8 mouse cellular contexts compared by ENCODE assay signal in genomic region chr9:107338172-107338883, GRCm38 (mm10). TPM values are rescaled to one million over a fixed set of nuclear protein-coding genes. Genes with fewer than 3 reads are reported as not detected.
DNase-seq lines count a peak whose midpoint lies in the region; ATAC-seq and TF ChIP-seq lines count a peak whose summit lies in the region.

Gene Hemk1, minus strand, starts transcription at chr9:107338350.

- no peak for TF ChIP-seq RAD21 in MEL (IDR thresholded peaks at IDR 0.05; ENCODE audit: low read depth, low read length)

- TF ChIP-seq EP300 in MEL (IDR thresholded peaks at IDR 0.05; ENCODE audit: low read depth in 1 of 2, low read length in 2 of 2): peak in 1 of 2 experiments; percentile 29; a peak in 2 of 4 replicates

- H3K27me3 ChIP-seq in MEL (ENCODE audit: control insufficient read depth in 1 of 2, insufficient read depth in 2 of 2, low read length in 2 of 2): no peaks in the 10 kb centered on the region
- no peaks in the 10 kb centered on the region for H3K27me3 ChIP-seq in forebrain, embryonic 16.5 days (replicated peaks; ENCODE audit: control insufficient read depth, insufficient read depth, low read length)
- no peaks in the 10 kb centered on the region for H3K27me3 ChIP-seq in neural tube, embryonic 15.5 days (replicated peaks)

- peak within 1 kb of the TSS; percentile 94 for H3K9ac ChIP-seq in MEL (ENCODE audit: control insufficient read depth, low read depth, low read length, poor library complexity, severe bottlenecking)
- H3K9ac ChIP-seq in forebrain, embryonic 16.5 days (replicated peaks; ENCODE audit: low read depth, low read length): peak within 1 kb of the TSS; percentile 80
- peak within 1 kb of the TSS; percentile 64 for H3K9ac ChIP-seq in neural tube, embryonic 15.5 days (replicated peaks)

- H3K4me3 ChIP-seq in MEL (ENCODE audit: control insufficient read depth in 1 of 2, insufficient read depth in 1 of 2, low read depth in 2 of 2, low read length in 2 of 2): peak within 1 kb of the TSS; percentile 86 to 98
- peak within 1 kb of the TSS; percentile 66 for H3K4me3 ChIP-seq in forebrain, embryonic 16.5 days (replicated peaks; ENCODE audit: low read length)
- peak within 1 kb of the TSS; percentile 89 for H3K4me3 ChIP-seq in lung, adult 2 months (replicated peaks; ENCODE audit: extremely low read depth, low read depth, low read length)
- H3K4me3 ChIP-seq in neural tube, embryonic 15.5 days (replicated peaks): peak within 1 kb of the TSS; percentile 59

- H3K79me2 ChIP-seq in MEL (ENCODE audit: control insufficient read depth, insufficient read depth, low read length, poor library complexity): peaks cover 4% of the 10 kb centered on the region; the same call in 1 of the 2 replicates

- peak; percentile 86 for ATAC-seq in forebrain, embryonic 16.5 days
- peak; percentile 71 for ATAC-seq in neural tube, embryonic 15.5 days (ENCODE audit: low FRiP score)

- TF ChIP-seq POLR2A in MEL (IDR thresholded peaks at IDR 0.05; ENCODE audit: control insufficient read depth in 1 of 2, insufficient read depth in 1 of 2, low read depth in 1 of 2, low read length in 2 of 2, poor library complexity in 1 of 2): peak; percentile 69 to 88
- peak; percentile 57; the same call in 1 of the 2 replicates for TF ChIP-seq POLR2A in lung, adult 2 months (IDR thresholded peaks at IDR 0.05; ENCODE audit: borderline replicate concordance, extremely low read depth, low read depth, low read length)

- H3K9me3 ChIP-seq in MEL (replicated peaks; ENCODE audit: insufficient read depth, low read length): no peaks in the 10 kb centered on the region
- no peaks in the 10 kb centered on the region for H3K9me3 ChIP-seq in forebrain, embryonic 16.5 days (ENCODE audit: control insufficient read depth, low read length)
- H3K9me3 ChIP-seq in neural tube, embryonic 15.5 days (replicated peaks): no peaks in the 10 kb centered on the region

- intact Hi-C loops in heart, postnatal 25 days (cut with DNase I): loop anchor here (5.0 kb wide), 2 partner anchors 446 to 651 kb away; partner anchors contain the start of genes Manf and Tex264

- peak; percentile 94 for DNase-seq in MEL (ENCODE audit: low read depth, low spot score)
- DNase-seq in cerebellum, adult 11 months: peak; percentile 73
- peak; percentile 42 for DNase-seq in heart, postnatal 25 days (ENCODE audit: low spot score)
- DNase-seq in layer of hippocampus, adult 18-20 months (ENCODE audit: low spot score in 2 of 2): peak; percentile 68 to 85
- DNase-seq in lung, adult 2 months: peak; percentile 73
- peak; percentile 80 for DNase-seq in testis, postnatal 10 days (ENCODE audit: low spot score)

- H3K36me3 ChIP-seq in MEL (ENCODE audit: control insufficient read depth in 1 of 2, insufficient read depth in 2 of 2, low read length in 2 of 2): peaks cover 0 to 13% of the 10 kb centered on the region in 2 experiments; a peak in 2 of 4 replicates
- H3K36me3 ChIP-seq in forebrain, embryonic 16.5 days (ENCODE audit: control insufficient read depth, insufficient read depth): no peaks in the 10 kb centered on the region
- no peaks in the 10 kb centered on the region for H3K36me3 ChIP-seq in neural tube, embryonic 15.5 days

- WGBS in forebrain, embryonic 16.5 days: 3% methylated on average over 30 of the region's 30 CpGs
- WGBS in lung, adult 2 months: 3% methylated on average over 30 of the region's 30 CpGs
- 5% methylated on average over 30 of the region's 30 CpGs for WGBS in neural tube, embryonic 15.5 days

- no peak for TF ChIP-seq CTCF in MEL (IDR thresholded peaks at IDR 0.05 in 2 of 3, conservative IDR thresholded peaks at IDR 0.05 in 1 of 3; ENCODE audit: control insufficient read depth in 1 of 3, insufficient read depth in 1 of 3, low read depth in 2 of 3, low read length in 3 of 3, poor library complexity in 1 of 3, severe bottlenecking in 1 of 3)
- TF ChIP-seq CTCF in lung, adult 2 months (IDR thresholded peaks at IDR 0.05; ENCODE audit: insufficient read depth, low read length): no peak

- H3K4me2 ChIP-seq in forebrain, embryonic 16.5 days (ENCODE audit: low read length): peak within 1 kb of the TSS; percentile 89
- peak within 1 kb of the TSS; percentile 86 for H3K4me2 ChIP-seq in neural tube, embryonic 15.5 days

- peaks cover 0 to 23% of the 10 kb centered on the region in 2 experiments; a peak in 2 of 4 replicates for H3K4me1 ChIP-seq in MEL (ENCODE audit: control insufficient read depth in 1 of 2, insufficient read depth in 2 of 2, low read length in 2 of 2)
- peaks cover 22% of the 10 kb centered on the region for H3K4me1 ChIP-seq in forebrain, embryonic 16.5 days (replicated peaks; ENCODE audit: control insufficient read depth, insufficient read depth, low read length)
- peaks cover 7% of the 10 kb centered on the region for H3K4me1 ChIP-seq in lung, adult 2 months (ENCODE audit: control insufficient read depth, insufficient read depth, low read length)
- H3K4me1 ChIP-seq in neural tube, embryonic 15.5 days: peaks cover 45% of the 10 kb centered on the region

- peak within 1 kb of the TSS; percentile 71 for H3K27ac ChIP-seq in MEL (ENCODE audit: control insufficient read depth, low read depth, low read length)
- peak within 1 kb of the TSS; percentile 53 for H3K27ac ChIP-seq in forebrain, embryonic 16.5 days (ENCODE audit: low read length)
- peak within 1 kb of the TSS; percentile 45 for H3K27ac ChIP-seq in neural tube, embryonic 15.5 days (replicated peaks)

TF ChIP-seq in MEL, 35 proteins besides CTCF, POLR2A, EP300 and RAD21 (continues in another document):
- no peak; the same call in 1 of the 2 replicates for TF ChIP-seq MAFK (IDR thresholded peaks at IDR 0.05; ENCODE audit: borderline replicate concordance, low read depth, low read length)
- no peak for TF ChIP-seq POLR2AphosphoS5 (IDR thresholded peaks at IDR 0.05; ENCODE audit: borderline replicate concordance, low read depth, low read length)
- TF ChIP-seq TAL1 (IDR thresholded peaks at IDR 0.05; ENCODE audit: low read length): no peak
- peak; percentile 35; the same call in 1 of the 2 replicates for TF ChIP-seq MYC (IDR thresholded peaks at IDR 0.05; ENCODE audit: low read depth, low read length)
- no peak for TF ChIP-seq MYB (IDR thresholded peaks at IDR 0.05; ENCODE audit: low read depth, low read length)
- TF ChIP-seq ETS1 (IDR thresholded peaks at IDR 0.05; ENCODE audit: low read depth, low read length): peak; percentile 60; the same call in 1 of the 2 replicates
- TF ChIP-seq MAX (IDR thresholded peaks at IDR 0.05; ENCODE audit: low read length): peak; percentile 76
- TF ChIP-seq BHLHE40 (IDR thresholded peaks at IDR 0.05; ENCODE audit: borderline replicate concordance, low read depth, low read length): no peak
- TF ChIP-seq NRF1 (IDR thresholded peaks at IDR 0.05; ENCODE audit: insufficient read depth, low read depth, low read length, poor library complexity, severe bottlenecking): no peak
- TF ChIP-seq CHD2 (IDR thresholded peaks at IDR 0.05; ENCODE audit: low read length): no peak
- TF ChIP-seq USF1 (IDR thresholded peaks at IDR 0.05; ENCODE audit: low read depth, low read length): no peak
- no peak for TF ChIP-seq ZKSCAN1 (IDR thresholded peaks at IDR 0.05; ENCODE audit: low read depth, low read length)
- no peak; the same call in 1 of the 2 replicates for TF ChIP-seq SMC3 (IDR thresholded peaks at IDR 0.05; ENCODE audit: low read depth, low read length)
- no peak for TF ChIP-seq UBTF (IDR thresholded peaks at IDR 0.05; ENCODE audit: borderline replicate concordance, insufficient read depth, low read depth, low read length)
- peak; percentile 8; the same call in 1 of the 2 replicates for TF ChIP-seq GATA1 (IDR thresholded peaks at IDR 0.05; ENCODE audit: low read depth, low read length)
- TF ChIP-seq HCFC1 (IDR thresholded peaks at IDR 0.05; ENCODE audit: low read depth, low read length): peak; percentile 94
- TF ChIP-seq SIN3A (IDR thresholded peaks at IDR 0.05; ENCODE audit: low read length): peak; percentile 84
- TF ChIP-seq RCOR1 (IDR thresholded peaks at IDR 0.05; ENCODE audit: low read depth, low read length): peak; percentile 76
- no peak for TF ChIP-seq MEF2A (IDR thresholded peaks at IDR 0.05; ENCODE audit: extremely low read depth, insufficient replicate concordance, low read depth, low read length, poor library complexity, severe bottlenecking)
- TF ChIP-seq TCF12 (IDR thresholded peaks at IDR 0.05; ENCODE audit: low read depth, low read length): peak; percentile 76
- TF ChIP-seq ZC3H11A (IDR thresholded peaks at IDR 0.05; ENCODE audit: low read depth, low read length): no peak
- no peak for TF ChIP-seq ZNF384 (IDR thresholded peaks at IDR 0.05; ENCODE audit: low read depth, low read length)
- peak; percentile 88 for TF ChIP-seq CHD1 (IDR thresholded peaks at IDR 0.05; ENCODE audit: low read depth, low read length)
- no peak; the same call in 1 of the 2 replicates for TF ChIP-seq JUND (IDR thresholded peaks at IDR 0.05; ENCODE audit: low read depth, low read length)
- peak; percentile 86 for TF ChIP-seq TBP (IDR thresholded peaks at IDR 0.05; ENCODE audit: low read depth, low read length)
- TF ChIP-seq POLR2AphosphoS2 (IDR thresholded peaks at IDR 0.05; ENCODE audit: low read length): peak; percentile 63; the same call in 1 of the 2 replicates
- TF ChIP-seq MAZ (IDR thresholded peaks at IDR 0.05; ENCODE audit: low read depth, low read length): peak; percentile 99
- TF ChIP-seq GABPA (IDR thresholded peaks at IDR 0.05; ENCODE audit: low read depth, low read length): no peak
- peak; percentile 92 for TF ChIP-seq MXI1 (IDR thresholded peaks at IDR 0.05; ENCODE audit: low read depth, low read length)
- TF ChIP-seq E2F4 (IDR thresholded peaks at IDR 0.05; ENCODE audit: borderline replicate concordance, low read depth, low read length): peak; percentile 20; the same call in 1 of the 2 replicates
- TF ChIP-seq NELFE (IDR thresholded peaks at IDR 0.05; ENCODE audit: low read depth, low read length): peak; percentile 78
- peak; percentile 83 for TF ChIP-seq ELF1 (IDR thresholded peaks at IDR 0.05; ENCODE audit: low read depth, low read length)
- TF ChIP-seq KAT2A (conservative IDR thresholded peaks at IDR 0.05; ENCODE audit: low read depth, low read length): peak; percentile 61; the same call in 1 of the 2 replicates

RNA-seq across cellular contexts. Expression of gene Hemk1, which starts in this region (rescaled TPM):
- total RNA-seq in MEL (2012; rRNA removed): 7.5 TPM in 2 replicates
- polyA plus RNA-seq in MEL (2012; ENCODE audit: insufficient read depth in 1 of 2, insufficient read length in 2 of 2, low read depth in 1 of 2, low replicate concordance in 2 of 2, missing spikeins in 1 of 2): 10 to 100 TPM in 1 of 2 experiments, not detected in 1; 11.8 TPM
- polyA plus RNA-seq in forebrain, embryonic 16.5 days (2015; fragmentation: Nextera tagmentation; extraction: Ambion mirVana): 15.6 and 18.8 TPM in 2 replicates
- 10 to 100 TPM; 23.0 to 26.9 TPM for total RNA-seq in heart, postnatal 25 days (2021)
- 10 to 100 TPM; 14.5 to 14.9 TPM for total RNA-seq in layer of hippocampus, adult 18-20 months (2021)
- polyA plus RNA-seq in lung, adult 2 months (2012; rRNA removed): 16.9 and 21.0 TPM in 2 replicates
- polyA plus RNA-seq in neural tube, embryonic 15.5 days (2015; fragmentation: Nextera tagmentation; extraction: Ambion mirVana): 16.3 and 18.2 TPM in 2 replicates

Comparison
In these comparisons a context has a peak if more than half of its experiments do, and no peak if none do; other contexts are left out.
1. Peak in every context shown above with its lines: DNase-seq, ATAC-seq, H3K4me3 ChIP-seq and H3K27ac ChIP-seq.
2. DNase-seq: peak in every context shown above with its lines; median percentile 94 in MEL; 80 in testis, postnatal 10 days; 76 in layer of hippocampus, adult 18-20 months; 73 in cerebellum, adult 11 months; 73 in lung, adult 2 months; 42 in heart, postnatal 25 days.